Mouse (Mus musculus) liver, adult 2 months (tissue): Measurements from ENCODE around the gene Gm11569. TPM values are rescaled to one million over a fixed set of nuclear protein-coding genes. Genes with fewer than 3 reads are reported as not detected.
"Not testable (repeated sequence)": the region's sequence is repeated elsewhere in the genome, so short reads cannot be mapped to it uniquely, and the experiment has no call there.

Experiments used
- DNase-seq: peaks from one replicate; pipeline ENCODE4 v3.0.0-alpha.2; 2011; ENCODE audit warnings: low read depth, low spot score; ENCODE audit errors: extremely low read depth
- H3K27ac ChIP-seq: fragments of 200-500 bp; replicated peaks from 2 replicates; pipeline ENCODE4 v1.5.1; 2012; ENCODE audit warnings: low read depth, mild to moderate bottlenecking, control low read depth, inconsistent platforms, low read length; ENCODE audit not compliant: insufficient read depth
- H3K27me3 ChIP-seq: fragments of 200-500 bp; 2 replicates; pipeline ENCODE4 v1.6.1; 2012; ENCODE audit warnings: mild to moderate bottlenecking, moderate library complexity, low read length, inconsistent platforms; ENCODE audit not compliant: control insufficient read depth, insufficient read depth
- H3K36me3 ChIP-seq: fragments of 200-500 bp; 2 replicates; pipeline ENCODE4 v1.6.1; 2012; ENCODE audit warnings: low read length, inconsistent platforms; ENCODE audit not compliant: control insufficient read depth, insufficient read depth
- H3K4me1 ChIP-seq: fragments of 200-500 bp; 2 replicates; pipeline ENCODE4 v1.6.1; 2011; ENCODE audit warnings: low read length; ENCODE audit not compliant: control insufficient read depth, insufficient read depth
- H3K4me3 ChIP-seq: fragments of 200-500 bp; 2 replicates; pipeline ENCODE4 v1.5.1; 2011; ENCODE audit warnings: low read depth, mild to moderate bottlenecking, control low read depth, low read length, moderate library complexity; ENCODE audit not compliant: insufficient read depth
- H3K79me2 ChIP-seq: fragments of 200-500 bp; 2 replicates; pipeline ENCODE4 v1.6.1; 2012; ENCODE audit warnings: inconsistent platforms, mild to moderate bottlenecking, low read length, moderate library complexity; ENCODE audit not compliant: control insufficient read depth, insufficient read depth
- H3K9ac ChIP-seq: fragments of 200-500 bp; 2 replicates; pipeline ENCODE4 v1.6.1; 2012; ENCODE audit warnings: low read depth, mild to moderate bottlenecking, control low read depth, inconsistent platforms, low read length
- CTCF ChIP-seq: fragments of 200-500 bp; IDR thresholded peaks from 2 replicates; pipeline ENCODE4 v1.5.1; 2011; ENCODE audit warnings: low read depth, low read length, control low read depth
- POLR2A ChIP-seq: fragments of 200-500 bp; IDR thresholded peaks from 2 replicates; pipeline ENCODE4 v1.6.1; 2011; ENCODE audit warnings: low read length, control low read depth; ENCODE audit not compliant: insufficient read depth; ENCODE audit errors: extremely low read depth
- WGBS: fragments of 180-500 bp; shearing (Covaris S2); methylation state at CpG from one replicate; pipeline ENCODE4 v1.1.7; 2018; 5-methylcytosine and 5-hydroxymethylcytosine counted together
- polyA plus RNA-seq: library from polyadenylated mRNA; depleted of rRNA; stranded (reverse); fragments of >200 nt; gene quantifications from 2 replicates; pipeline ENCODE4 v1.2.3, GENCODE M21; 2012
- total RNA-seq: library from RNA; depleted of rRNA; stranded (reverse); fragments of >200 nt; gene quantifications from 2 replicates; pipeline ENCODE4 v1.2.3, GENCODE M21; 2014

Gm11569 gene
- total and polyA plus RNA-seq, 2 experiments: not detected

DNA sequence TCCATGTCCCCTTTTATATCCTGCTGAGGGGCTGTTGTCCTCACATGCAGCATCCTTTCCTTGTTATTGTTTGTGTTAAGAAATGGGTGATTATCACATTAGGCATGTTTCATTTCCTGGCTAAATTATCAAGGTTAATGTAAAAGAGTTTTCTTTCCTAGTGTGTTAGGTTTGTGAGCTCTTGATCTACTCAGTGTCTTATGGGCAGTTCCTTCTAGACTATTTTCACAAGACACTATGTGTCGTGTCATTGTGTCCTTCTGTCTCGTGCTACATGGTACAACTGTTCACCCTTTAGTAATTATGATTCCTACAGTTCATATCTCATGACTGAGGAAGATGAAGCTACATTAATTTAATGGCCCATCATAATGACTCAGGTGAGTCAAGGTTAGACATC lies 5.4 kb downstream of the Gm11569 start, which contains the start of gene Gm11596:
Gene Gm11596, minus strand, starts transcription at position 101 of the 400 bp plus-strand sequence.
- DNase-seq: no peak
- Histone ChIP-seq H3K4me3 (no peak within 1 kb of the TSS), H3K9ac (no peak within 1 kb of the TSS), H3K27me3 (no peaks in the 10 kb centered on the region), H3K36me3 (no peaks in the 10 kb centered on the region), H3K27ac (no peak within 1 kb of the TSS), H3K4me1 (no peaks in the 10 kb centered on the region), H3K79me2 (no peaks in the 10 kb centered on the region)
- 66% methylated on average over 2 of the region's 2 CpGs for WGBS
- TF ChIP-seq CTCF (no peak), POLR2A (no peak)

DNA sequence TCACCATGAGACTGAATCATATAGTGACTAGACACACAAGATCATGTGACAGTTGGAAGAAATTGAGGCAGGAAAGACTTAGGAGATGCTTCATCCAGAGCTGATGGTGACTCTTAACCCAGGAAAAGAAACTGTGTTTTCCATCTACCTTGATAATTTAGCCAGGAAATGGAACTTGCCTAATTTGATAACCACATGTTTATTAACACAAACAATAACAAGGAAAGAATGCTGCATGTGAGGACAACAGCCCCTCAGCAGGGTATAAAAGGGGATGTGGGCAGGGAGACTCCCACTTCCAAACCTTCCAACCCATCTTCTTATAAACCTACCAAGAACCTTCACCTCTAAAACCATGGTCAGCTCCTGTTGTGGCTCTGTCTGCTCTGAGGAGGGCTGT lies 13.8 kb downstream of the Gm11569 start, which contains the start of gene Krtap4-9:
Gene Krtap4-9, plus strand, starts transcription at position 301 of the 400 bp plus-strand sequence.
- not testable (repeated sequence) for H3K27ac ChIP-seq, H3K36me3 ChIP-seq, H3K4me1 ChIP-seq, H3K4me3 ChIP-seq, DNase-seq, H3K9ac ChIP-seq, H3K79me2 ChIP-seq, H3K27me3 ChIP-seq

DNA sequence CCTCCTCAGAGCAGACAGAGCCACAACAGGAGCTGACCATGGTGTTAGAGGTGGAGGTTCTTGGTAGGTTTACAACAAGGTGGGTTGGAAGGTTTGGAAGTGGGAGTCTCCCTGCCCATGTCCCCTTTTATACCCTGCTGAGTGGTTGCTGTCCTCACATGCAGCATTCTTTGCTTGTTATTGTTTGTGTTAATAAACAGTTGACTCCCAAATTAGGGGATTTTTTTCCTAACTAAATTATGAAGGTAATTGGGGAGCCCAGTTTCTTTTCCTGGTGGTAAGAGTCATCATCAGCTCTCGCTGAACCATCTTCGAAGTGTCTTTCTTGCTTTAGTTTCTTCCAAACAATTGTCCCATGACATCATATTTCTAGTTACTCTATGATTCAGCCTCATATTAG lies 18.1 kb downstream of the Gm11569 start, which contains the start of gene Krtap4-8:
Gene Krtap4-8, minus strand, starts transcription at position 101 of the 400 bp plus-strand sequence.
- Histone ChIP-seq H3K79me2 (no peaks in the 10 kb centered on the region), H3K36me3 (no peaks in the 10 kb centered on the region), H3K27ac (no peak within 1 kb of the TSS), H3K27me3 (0 out of 2 replicates have a peak, but pooled peaks cover 3% of the 10 kb centered on the region), H3K4me3 (no peak within 1 kb of the TSS), H3K9ac (no peak within 1 kb of the TSS), H3K4me1 (no peaks in the 10 kb centered on the region; the same call in 1 of the 2 replicates)
- 95% methylated on average over 2 of the region's 2 CpGs for WGBS
- no peak for DNase-seq
- no peak for TF ChIP-seq CTCF
- no peak for TF ChIP-seq POLR2A

DNA sequence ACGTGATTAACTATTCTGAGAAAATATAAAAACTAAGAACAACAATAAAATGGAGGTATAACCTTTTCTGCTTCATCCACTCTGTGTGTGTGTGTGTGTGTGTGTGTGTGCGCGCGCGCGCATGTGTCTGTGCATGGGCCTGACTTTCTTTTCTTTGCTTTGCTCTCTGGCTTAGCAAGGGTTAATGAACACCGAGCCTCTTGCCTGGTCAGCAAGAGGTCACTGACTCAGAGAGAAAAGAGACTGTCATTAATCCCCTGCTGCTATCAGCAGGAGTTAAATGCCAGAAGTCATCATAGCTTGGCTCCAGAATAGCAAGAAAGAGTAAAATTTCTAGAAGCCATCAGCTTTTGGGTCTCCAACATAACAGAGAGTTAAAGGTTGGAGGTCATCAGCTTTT lies 20.3 kb downstream of the Gm11569 start:
- no peak overlapping the region for H3K4me3 ChIP-seq
- no peaks in the 10 kb centered on the region for H3K79me2 ChIP-seq
- H3K9ac ChIP-seq: no peak overlapping the region
- no peak for TF ChIP-seq CTCF
- TF ChIP-seq POLR2A: no peak
- WGBS: 79% methylated on average over 7 of the region's 7 CpGs
- H3K36me3 ChIP-seq: no peaks in the 10 kb centered on the region
- H3K27me3 ChIP-seq: 0 out of 2 replicates have a peak, but pooled peaks cover 6% of the 10 kb centered on the region
- no peaks in the 10 kb centered on the region; the same call in 1 of the 2 replicates for H3K4me1 ChIP-seq
- DNase-seq: peak; percentile 13
- H3K27ac ChIP-seq: no peak overlapping the region

DNA sequence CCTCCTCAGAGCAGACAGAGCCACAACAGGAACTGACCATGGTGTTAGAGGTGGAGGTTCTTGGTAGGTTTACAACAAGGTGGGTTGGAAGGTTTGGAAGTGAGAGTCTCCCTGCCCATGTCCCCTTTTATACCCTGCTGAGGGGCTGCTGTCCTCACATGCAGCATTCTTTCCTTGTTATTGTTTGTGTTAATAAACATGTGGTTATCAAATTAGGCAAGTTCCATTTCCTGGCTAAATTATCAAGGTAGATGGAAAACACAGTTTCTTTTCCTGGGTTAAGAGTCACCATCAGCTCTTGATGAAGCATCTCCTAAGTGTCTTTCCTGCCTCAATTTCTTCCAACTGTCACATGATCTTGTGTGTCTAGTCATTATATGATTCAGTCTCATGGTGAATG lies 25.9 kb downstream of the Gm11569 start, which contains the start of gene Gm11595:
Gene Gm11595, minus strand, starts transcription at position 101 of the 400 bp plus-strand sequence.
- not testable (repeated sequence) for DNase-seq, H3K36me3 ChIP-seq, H3K4me3 ChIP-seq, H3K4me1 ChIP-seq, H3K27ac ChIP-seq, H3K9ac ChIP-seq, H3K27me3 ChIP-seq, H3K79me2 ChIP-seq

DNA sequence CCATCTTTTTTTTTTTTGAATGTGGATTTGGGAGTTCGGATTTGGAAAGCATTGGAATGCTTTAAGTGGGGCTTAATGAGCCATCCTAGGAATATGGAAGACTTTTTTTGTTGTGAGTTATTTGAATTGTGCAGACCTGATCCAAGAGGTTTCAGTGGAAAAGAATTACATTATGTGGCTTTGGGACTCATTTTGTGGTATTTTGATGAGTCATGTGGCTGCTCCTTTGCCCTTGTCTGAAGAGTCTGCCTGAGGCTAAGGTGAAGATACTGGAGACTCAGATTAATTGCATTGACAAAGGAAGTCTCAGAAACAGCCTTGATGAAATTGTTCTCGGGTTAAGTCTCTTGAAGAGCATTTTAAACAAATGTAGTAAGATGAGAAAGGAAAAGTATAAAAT lies 30.3 kb downstream of the Gm11569 start:
- Histone ChIP-seq H3K79me2 (no peaks in the 10 kb centered on the region), H3K36me3 (no peaks in the 10 kb centered on the region), H3K4me3 (no peak overlapping the region), H3K9ac (no peak overlapping the region), H3K27ac (no peak overlapping the region), H3K4me1 (no peaks in the 10 kb centered on the region), H3K27me3 (no peaks in the 10 kb centered on the region)
- no peak for DNase-seq
- TF ChIP-seq CTCF: no peak
- no peak for TF ChIP-seq POLR2A
- 77% methylated on average over 2 of the region's 2 CpGs for WGBS
